Mouse (Mus musculus): ENCODE measurements around the gene Wdr41.

Gene Wdr41

DNA sequence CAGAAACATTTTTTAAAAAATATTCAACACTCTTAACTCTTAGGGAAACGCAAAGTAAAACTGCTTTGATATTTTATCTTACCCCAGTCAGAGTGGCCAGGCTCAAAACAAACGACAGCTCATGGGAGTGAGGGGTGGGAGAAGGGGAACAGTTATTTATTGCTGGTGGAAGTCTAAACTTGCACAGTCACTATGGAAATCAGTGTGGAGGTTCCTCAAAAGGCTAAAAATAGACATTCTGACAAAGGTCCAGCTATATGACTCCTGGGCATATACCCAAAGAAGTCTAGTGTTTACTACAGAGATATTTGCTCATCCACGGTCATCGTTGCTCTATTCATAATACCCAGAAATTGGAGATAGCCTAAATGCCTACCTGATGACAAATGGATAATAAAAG lies 62.1 kb downstream of the Wdr41 start:
- no peak for DNase-seq (ENCODE audit: low spot score)

DNA sequence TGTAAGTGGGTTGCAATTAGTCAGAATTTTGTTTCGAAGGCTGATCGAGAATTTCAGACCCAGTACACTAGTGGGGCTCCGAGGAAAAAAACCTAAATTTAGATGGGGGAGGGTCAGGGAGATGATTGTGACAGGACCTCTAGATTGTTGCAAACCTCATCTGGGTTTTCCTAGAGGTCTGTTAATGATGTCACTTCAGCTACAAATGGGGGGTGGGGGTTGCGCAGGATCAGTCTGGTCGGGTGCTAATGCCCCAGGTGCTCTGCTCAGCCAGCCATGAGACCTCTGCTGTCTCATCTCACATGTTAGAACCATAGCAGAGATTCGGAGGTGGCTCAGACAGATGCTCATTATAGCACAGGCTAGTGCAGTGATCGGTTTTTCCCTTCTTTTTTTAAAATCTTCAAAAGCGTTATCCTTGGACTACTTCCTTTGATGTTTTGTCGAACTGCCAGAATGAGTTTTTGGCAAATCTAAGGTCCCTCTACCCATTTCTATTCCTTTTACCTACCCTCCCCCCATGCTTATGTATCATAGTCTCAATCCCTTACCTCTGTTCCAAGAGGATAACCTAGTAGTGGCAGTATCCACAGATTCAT lies 64.1 kb downstream of the Wdr41 start:
- no peak for DNase-seq (ENCODE audit: low spot score)

DNA sequence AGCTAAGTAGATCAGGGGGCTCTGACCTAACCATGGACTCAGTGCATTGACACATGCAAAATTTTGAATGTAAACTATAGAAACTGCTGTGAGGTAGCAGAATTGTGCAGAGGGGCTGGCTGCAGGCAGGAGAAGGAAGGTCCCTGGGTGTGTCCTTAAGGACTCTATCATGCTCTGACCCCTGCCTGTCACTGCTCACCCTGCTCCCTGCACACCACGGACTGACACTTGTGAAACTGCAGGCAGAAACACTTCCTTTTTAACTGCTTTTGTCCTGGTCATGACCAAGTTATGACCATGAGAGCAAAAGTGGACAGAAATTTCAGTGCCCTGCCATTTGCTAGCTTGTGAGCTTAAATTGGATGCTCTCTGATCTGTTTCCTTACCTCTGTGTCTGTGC lies 68.0 kb downstream of the Wdr41 start:
- DNase-seq (ENCODE audit: low spot score): no peak

DNA sequence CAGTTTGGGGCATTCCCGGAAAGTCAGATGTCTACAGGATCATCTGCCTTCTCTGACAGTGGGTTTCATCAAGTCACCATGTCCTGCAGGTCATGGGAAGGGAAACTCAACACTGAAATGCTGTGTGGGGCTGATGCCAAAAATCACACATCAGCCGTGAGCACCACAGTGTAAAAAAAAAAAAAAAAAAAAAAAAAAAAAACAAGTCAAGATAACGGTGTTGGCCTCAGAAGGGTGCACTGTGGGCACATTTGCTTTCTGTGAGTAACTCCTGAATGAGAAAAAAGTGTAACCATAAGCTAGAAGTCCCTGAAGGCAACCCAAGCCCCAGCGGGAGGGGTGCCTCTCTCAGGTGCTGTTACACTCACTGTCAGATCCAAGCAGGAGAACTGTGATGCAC lies 74.3 kb downstream of the Wdr41 start:
- no peak for DNase-seq (ENCODE audit: low spot score)

DNA sequence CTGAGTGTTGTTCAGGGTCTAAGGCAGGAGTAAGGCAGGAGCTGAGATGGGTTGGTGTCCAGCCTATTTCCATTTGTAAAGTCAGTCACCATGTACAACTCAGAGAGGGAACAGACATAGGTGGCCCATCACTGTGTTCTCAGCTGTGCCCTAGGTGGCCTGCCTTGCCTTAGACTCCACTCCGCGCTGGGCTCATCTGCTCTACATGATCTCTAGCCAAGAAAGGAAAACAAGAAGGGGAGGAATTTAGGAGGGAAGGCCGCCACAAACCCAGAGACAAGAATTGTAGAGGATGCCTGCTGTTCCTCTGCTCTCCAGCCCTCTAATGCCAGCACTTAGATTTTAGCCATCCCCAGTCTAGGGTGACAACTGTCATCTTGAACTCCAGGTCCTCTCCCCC lies 76.3 kb downstream of the Wdr41 start:
- DNase-seq (ENCODE audit: low spot score): no peak

DNA sequence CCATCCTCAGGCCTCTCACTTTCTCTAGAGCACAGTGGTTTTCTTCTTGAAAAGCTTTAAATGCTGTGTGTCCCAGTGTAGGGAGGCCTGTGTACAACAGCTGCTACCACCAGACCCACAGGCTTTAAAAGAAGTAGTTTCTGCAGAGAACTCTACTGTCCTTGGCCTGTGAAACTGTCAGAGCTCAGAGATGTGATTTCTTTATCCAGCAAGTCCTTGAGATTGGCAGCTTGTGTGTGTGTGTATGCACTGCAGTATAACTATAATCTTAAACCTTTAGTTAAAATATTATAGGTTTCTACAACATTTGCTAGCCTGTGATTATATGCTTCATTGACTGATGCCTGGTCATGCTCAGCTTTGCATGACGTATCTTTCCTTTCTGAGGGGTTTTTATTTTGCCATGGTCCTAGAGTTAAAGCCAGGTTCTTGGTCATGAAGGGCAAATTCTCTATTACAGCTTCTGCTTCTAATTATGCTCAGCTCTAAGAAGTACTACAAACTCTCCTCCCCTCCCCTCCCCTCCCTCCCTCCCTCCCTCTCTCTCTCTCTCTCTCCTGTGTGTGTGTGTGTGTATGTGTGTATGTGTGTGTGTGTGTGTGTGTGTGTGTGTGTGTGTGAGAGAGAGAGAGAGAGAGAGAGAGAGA lies 79.7 kb downstream of the Wdr41 start:
- DNase-seq (ENCODE audit: low spot score): no peak

DNA sequence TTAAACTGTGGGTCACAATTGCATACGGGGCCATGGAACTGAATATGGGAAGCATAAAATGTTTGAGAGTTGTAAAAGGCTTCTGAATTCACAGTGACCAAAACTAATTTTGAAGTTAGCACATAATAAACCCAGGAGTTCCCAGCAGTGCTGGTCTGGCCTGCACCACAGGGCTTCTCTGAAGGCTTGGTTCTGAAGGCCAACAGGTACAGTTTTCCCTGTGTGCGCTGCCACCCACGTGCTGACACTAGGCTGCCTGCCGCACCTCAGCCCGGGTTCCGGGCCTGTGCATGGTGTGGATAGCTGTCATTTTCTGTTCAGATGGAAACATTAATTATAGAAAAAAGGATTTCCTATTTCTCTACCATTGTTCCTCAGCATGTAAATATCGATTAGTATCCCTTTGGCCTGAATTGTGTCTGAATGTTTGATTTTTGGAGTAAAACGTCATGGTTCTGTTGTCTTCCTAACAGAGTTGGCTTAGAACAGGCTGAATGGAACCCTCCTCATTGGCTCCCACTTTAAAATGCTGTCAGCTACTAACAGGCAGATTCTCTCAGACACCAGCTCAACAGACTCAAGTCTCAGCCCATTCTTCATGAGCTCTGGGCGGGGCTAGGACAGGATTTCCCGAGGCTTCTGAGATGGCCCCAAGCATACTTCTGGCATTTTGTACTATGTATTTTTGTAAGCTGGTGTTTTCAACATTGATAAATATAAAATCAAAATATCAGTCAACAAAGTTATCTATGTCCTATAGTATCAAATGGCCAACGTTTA lies 80.5 kb downstream of the Wdr41 start:
- no peak for DNase-seq (ENCODE audit: low spot score)

DNA sequence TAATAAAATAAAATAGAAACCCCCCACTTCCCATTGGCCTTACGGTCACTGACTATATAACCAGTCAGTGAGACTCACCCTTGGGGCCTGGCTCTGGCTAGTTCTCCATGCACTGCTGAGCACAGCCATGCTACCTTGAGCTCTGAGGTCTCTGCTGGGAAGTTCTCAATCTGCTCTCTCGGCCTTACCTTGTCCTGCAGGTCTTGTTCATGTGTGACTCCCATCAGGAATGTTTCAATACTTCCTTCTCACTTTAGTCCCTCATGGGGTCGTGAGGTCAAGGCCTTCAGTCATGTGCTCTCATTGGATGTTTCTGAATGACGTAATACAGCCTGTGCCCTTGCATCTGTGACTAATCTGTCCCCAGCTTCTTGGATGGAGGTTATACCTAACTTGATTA lies 82.7 kb downstream of the Wdr41 start:
- DNase-seq (ENCODE audit: low spot score): no peak

DNA sequence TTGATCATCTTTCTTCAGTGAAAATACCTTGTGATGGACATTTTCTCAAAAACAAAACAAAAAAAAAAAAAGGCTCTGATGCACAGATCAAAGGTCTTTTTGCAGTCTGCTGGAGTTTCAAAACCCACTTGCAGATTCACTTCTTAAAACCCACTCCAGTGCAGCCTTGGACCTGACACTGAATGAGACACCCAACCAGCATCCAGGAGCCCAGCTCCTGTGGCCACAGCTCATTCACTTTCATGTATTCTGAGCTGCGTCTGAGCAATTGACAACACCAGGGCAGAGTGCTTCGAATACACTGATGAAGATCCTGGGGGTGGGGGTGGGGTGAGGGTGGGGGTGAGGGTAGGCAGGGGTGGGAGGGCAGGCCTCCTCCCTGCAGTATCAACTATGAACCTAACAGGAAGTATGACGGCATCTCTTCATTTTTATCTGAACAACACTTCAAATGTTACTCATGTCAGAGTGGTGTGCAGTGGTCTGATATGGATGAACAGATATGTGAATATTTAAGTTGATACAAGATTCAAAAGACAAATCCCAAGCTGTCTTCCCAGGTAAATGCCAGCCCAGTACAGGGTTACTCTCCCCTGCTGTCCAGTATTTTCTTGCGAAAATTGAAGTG lies 87.4 kb downstream of the Wdr41 start:
- no peak for DNase-seq (ENCODE audit: low spot score)

DNA sequence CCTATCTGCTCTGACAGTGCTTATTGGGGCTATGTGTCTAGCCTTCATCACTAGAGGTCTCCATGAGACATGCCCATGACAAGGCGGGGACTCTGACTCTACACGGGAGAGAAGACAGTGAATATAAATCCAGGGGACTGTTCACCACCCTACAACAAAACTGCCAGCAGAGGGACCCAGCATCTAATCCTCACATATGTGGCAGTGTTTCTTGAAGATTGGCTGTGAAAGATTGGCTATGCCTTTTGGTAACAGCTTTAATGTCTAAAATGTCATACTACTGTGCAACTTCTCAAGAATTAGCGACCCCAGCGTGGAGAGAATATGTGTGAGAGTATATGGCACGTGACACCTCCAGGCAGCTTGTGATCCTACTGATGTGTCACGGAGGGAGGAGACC lies 91.7 kb downstream of the Wdr41 start:
- DNase-seq (ENCODE audit: low spot score): no peak

DNA sequence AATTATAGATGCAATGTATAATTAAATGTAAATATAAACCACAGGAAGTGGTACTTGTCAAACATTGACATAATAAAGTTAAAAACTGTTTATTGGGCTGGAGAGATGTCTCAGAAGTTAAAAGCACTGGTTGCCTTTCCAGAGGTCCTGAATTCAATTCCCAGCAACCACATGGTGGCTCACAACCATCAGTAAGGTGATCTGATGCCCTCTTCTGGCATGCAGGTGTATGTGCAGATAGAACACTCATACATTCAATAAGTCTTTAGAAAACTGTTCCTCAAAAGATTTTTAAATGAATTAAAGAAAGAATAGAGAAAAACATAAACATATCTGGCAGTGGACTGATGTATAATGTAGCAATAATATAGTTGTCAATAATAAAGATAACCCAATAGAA lies 94.1 kb downstream of the Wdr41 start:
- no peak for DNase-seq (ENCODE audit: low spot score)

All from layer of hippocampus, adult 9-10 months (tissue).